Mouse (Mus musculus) lung, postnatal 25 days (tissue): ENCODE data around the gene Tnip3.

ENCODE experiments used
- DNase-seq: peaks from one replicate; pipeline ENCODE4 v3.0.0; 2022; ENCODE audit warnings: low spot score

Gene Tnip3

DNA sequence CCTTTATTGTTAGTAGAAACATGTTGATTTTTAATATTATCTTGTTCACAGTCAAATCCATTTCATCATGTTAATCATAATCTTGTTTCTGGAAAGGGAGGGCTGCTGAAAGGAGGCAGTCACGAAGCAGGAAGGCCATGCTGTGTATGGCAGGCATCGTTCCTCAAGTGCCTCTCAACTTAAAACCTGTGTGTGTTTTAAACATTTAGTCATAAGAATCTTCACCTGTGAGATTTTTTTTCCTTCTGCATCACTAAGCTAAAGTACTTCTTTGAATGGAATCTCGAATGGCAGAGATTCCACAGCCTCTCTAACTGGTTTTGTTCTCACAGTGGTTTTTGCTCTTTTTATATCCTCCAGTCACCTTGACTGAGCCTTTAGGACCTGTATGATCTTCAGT, 121.3 kb downstream of the Tnip3 start:
- DNase-seq = no peak

DNA sequence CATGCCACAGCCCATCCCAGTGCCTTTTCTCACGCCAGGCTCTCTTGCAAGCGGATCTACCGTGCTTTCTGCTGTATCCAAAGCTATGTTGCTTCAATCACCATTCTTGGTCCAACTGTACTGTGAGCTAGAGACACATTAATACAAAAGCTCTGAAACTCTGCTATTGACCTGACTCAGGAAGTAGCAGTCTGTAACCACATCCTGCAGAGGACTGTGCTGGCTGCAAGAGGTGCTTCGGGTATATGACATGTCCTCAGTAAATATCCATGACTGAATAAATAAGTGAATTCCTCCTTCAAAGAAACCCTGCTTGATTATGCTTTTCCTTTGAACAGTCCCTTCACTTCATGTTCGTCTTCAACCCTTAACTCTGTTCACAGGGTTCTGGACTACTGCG, 122.6 kb downstream of the Tnip3 start:
- peak; percentile 19 for DNase-seq

DNA sequence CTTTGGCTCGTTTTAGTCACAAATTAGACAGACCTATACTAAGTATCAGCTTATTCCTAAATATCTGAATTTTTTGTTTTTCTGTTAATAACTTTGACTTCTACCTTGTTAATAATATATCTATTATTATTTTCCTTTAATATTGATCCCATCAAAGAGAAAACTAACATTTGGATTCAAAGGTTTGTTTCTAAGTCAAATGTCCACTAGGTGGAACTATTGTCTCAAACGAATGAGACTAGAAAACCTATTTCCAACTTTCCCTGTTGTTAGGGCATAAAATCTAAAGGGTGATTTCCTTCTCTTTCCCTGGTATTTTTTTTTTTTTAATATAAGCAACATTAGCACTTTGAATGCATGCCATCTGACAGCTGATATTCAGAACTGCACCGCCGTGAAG, 126.3 kb downstream of the Tnip3 start:
- DNase-seq = no peak

DNA sequence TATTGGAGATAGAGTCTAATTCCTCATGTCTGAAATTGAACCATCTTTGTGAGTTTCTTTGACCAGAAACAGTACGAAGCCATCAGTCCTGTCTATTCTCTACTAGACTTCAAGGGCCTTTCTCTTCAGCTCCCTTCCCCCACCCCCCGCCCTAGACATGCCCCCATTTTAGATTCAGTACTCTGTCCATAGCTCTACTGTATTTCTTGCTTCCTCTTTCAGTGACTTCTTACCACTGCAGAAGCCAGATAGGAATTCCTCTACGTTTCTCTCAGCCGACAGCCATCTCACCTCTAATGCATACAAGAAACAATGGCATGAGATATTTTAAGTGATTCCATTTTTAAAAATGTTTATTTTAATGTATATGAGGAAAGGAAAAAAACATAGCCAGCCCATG, 136.2 kb downstream of the Tnip3 start:
- DNase-seq = no peak

DNA sequence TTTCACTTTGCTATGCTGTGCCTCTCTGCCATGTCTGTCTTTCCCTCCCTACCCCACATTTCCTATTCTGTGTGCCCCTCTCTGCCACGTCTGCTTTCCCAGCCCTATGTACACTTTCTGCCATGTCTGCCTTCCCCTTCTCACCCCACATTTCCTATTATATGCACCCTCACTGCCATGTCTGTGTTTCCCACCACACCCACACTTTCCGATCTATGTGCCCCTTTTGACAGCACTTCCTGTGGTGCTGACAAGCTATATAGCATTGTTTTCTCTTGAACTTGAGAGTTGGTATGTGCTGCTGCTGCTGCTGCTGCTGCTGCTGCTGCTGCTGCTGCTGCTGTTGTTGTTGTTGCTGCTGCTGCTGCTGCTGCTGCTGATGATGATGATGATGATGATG, 136.9 kb downstream of the Tnip3 start:
- no peak for DNase-seq

DNA sequence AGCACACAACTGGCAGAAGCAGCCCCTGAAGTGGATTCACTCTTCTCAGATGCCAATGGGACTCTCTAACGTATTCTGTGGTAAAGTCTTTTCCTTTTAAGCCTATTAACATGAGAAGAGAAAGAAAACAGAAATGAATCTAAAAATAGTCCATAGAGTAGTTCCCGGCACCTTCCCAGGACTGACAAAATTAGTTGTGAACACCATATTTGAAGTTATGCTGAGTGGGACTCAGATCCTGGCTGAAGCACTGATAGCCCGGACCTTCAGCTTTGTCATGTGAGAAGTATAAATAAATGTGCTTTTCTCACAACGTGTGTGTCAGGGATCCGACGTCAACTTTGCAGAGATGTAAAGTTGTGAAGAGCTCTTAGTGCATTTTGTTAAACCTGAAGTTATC, 138.9 kb downstream of the Tnip3 start:
- DNase-seq = no peak

DNA sequence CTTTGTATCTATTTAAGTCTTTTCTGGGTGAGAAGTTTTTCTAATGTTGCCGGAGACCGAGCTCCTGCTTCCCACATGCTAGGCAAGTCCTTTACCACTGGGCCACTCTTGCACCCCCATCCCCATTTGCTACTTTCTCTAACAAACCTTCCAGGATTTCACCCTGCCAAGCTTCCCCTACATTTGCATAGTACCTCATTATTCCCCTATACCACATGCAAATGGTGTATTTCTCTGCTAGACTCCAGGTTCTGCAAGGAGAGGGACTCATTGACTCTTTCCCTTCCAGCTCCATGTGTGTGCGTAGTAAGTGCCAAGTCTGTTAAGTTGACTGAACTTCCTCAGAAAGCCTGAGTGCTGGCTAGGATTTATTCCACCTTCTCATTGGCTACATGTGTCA, 141.2 kb downstream of the Tnip3 start:
- no peak for DNase-seq

DNA sequence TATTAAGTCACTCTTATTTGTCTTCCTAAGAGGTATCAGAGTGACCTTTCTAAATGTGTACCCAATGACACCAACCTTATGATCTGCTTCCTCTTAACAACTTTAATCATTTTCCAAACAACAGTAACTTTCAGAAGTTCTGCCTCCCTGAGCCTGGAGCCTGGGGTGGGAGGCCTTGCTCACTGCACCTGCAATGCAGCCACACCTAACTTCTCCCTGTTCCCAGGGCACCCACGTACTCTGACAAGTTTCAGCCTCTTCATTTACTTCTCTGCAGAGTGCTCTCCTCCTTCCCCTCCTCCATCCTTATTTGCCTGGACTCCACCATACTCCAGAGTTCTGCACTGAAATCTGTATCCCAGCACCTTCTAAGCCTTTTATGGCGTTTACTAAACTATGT, 144.9 kb downstream of the Tnip3 start:
- DNase-seq = no peak

DNA sequence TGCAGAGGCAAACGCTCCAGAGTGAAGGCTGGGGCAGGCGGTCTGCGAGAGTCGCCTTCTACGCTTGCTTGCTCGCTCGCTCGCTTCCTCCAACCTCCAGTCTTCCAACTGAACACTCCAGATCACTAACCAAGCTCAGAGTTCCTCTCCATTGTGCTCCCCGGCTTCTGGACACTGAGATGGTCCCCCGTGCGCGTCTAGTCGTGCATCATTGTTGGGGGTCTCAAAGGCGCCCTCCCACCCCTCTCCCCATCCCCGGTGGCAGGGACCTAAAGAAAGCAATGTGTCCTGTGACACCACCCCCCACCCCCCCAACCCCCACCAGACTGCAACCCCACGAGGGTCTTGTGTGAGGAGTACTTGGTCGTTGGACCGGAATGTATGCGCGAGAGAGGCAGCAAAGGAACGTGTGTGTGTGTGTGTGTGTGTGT, 145.9 kb downstream of the Tnip3 start:
- DNase-seq = no peak

DNA sequence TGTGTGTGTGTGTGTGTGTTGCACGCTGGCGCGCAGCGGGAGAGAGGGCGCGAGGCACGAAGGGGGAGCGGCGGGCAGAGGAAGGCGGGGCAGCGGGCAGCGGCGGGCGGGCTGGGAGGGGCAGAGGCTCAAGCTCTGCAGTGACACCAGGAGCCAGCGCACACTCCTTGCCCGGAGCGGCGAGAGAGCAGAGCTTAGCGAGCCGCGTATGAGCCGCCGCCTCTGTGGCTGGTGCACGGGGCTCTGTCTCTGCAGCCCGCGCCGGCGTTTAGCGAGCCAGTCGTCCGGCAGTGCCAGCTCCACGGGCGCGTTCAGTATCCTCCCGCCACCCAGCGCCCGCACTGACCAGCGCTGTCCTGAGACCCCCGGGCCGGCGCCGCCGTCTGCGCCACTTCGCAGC, 146.3 kb downstream of the Tnip3 start, which contains the start of gene Ndnf:
TSS of gene Ndnf (plus strand) at position 140 of the 400 bp plus-strand sequence.
- peak; percentile 77 for DNase-seq

DNA sequence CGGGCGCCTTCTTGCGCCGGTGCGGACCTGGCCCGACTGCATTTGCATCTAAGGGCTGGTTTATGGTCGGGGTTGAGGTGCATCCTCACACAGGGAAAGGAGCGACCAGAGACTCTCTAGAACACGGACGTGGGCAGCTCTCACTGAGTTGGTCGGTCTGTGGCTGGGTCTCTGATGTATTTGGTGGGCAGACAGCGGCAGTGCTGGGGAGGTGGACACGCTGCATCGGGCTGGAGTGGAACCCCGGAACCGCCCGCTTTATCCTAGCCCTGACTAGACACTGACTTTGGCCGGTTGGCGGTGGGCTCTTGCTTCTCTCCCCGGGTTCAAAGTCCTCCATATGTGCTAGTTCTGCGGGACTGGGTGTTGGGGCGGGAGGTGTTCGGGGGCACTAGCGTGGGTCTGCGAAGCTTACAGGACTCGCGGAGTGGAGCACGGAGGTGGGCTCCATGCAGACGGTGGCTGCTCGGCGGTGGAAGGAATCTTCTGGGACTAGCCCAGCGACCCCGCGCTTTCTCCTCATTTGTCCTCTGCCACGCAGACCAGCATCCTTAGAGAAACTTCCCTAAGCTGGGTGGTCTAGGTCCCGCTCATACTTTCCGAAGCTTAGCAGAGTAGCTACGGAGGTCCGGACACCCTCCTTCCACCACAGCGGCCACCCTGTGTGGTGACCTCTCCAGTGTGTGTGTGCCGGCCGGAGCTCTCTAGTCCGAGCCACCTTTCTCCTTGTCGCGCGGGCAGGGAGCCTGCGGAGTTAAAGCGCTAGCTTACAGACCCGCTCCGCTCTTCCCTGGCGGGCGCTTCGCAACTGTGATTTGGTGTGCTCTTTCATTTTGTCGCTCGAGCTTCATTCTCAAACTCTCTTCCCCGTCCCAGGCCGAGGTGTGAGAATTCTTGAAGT, 147.3 kb downstream of the Tnip3 start:
- peak; percentile 16 for DNase-seq
